Mouse (Mus musculus): ENCODE results near the gene Fam43b.

GRCm38 (mm10) chr4:138362883-138363282 lies 33.4 kb downstream of the Fam43b start:
- TF ChIP-seq CTCF (IDR thresholded peaks at IDR 0.05; ENCODE audit: low read depth): no peak
- TF ChIP-seq EP300 (IDR thresholded peaks at IDR 0.05; ENCODE audit: low read depth): no peak
